Mouse (Mus musculus): ENCODE results near the gene Pctp.

DNA sequence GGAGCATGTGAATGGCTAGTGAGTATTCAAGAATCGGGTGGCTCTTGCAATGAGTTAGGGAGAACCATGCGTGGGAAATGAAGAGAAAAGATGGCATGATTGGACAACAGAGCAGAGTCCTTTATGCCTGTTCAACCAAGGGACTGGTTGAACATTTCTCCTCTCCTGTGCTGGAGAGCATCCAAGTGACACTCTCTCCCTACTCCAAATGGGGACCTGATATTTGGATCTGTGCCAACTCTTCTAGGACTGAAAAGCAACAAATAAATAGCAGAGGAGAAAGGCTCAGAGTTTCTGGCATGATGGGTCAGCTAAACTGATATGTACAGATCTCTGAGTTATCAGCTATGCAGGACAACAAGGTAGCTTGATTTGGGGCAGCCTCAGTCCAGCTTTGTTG lies 8.0 kb downstream of the Pctp start:
- TF ChIP-seq POU5F1 (IDR thresholded peaks at IDR 0.05; ENCODE audit: borderline replicate concordance, low read length) (no peak), CTCF (conservative IDR thresholded peaks at IDR 0.05; ENCODE audit: low read length) (no peak), NANOG (IDR thresholded peaks at IDR 0.05; ENCODE audit: borderline replicate concordance, low read length) (no peak)
